Mouse (Mus musculus) testis, adult 2 months (tissue): ENCODE measurements around the gene Sars2.

Experiments used
- CTCF ChIP-seq: fragments of 200-500 bp; IDR thresholded peaks from 2 replicates; pipeline ENCODE4 v1.5.1; 2012; ENCODE audit warnings: low read depth, mild to moderate bottlenecking, inconsistent platforms, low read length, moderate library complexity; ENCODE audit not compliant: control insufficient read depth, insufficient read depth, insufficient replicate concordance
- POLR2A ChIP-seq: fragments of 200-500 bp; IDR thresholded peaks from 2 replicates; pipeline ENCODE4 v1.6.1; 2012; ENCODE audit warnings: low read depth, mild to moderate bottlenecking, inconsistent platforms, low read length, moderate library complexity; ENCODE audit not compliant: control insufficient read depth

DNA sequence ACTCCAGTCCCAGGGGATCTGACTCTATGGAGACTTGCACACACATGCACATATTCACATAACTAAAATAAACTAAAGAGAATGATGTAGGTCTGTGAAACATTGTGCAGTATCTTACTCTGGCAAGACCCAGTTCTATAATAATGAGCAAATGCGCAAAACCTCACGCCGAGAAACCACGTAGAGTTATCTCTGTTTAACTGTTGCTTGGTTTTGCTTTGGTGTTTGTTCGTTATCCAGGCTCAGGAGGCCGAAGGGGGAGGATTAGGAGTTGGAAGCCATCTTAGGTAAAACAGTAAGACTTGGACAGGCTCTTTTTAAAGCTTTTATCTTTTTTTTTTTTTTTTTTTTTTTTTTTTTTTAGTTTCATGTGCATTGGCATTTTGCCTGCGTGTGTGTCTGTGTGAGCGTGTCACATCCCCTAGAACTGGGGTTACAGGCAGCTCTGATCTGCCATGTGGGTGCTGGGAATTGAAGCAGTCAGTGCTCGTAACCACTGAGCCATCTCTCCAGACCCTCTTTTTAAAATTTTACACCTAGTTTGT is 27.7 kb downstream of the Sars2 start:
- TF ChIP-seq CTCF (no peak), POLR2A (no peak)
